Mouse (Mus musculus) myocyte (in vitro differentiated cells): ENCODE measurements around the gene Myo6. TPM values are rescaled to one million over a fixed set of nuclear protein-coding genes. Genes with fewer than 3 reads are reported as not detected.

ENCODE experiments used
- H3K27me3 ChIP-seq: one replicate; pipeline ENCODE4 v1.6.1; 2011; ENCODE audit not compliant: control insufficient read depth, insufficient read depth, insufficient read length
- H3K36me3 ChIP-seq: one replicate; pipeline ENCODE4 v1.6.1; 2011; ENCODE audit not compliant: control insufficient read depth, insufficient read depth
- H3K4me2 ChIP-seq: one replicate; pipeline ENCODE4 v1.6.1; 2011; ENCODE audit warnings: low read depth, control low read depth
- H3K4me3 ChIP-seq: one replicate; pipeline ENCODE4 v1.5.1; 2011; ENCODE audit warnings: mild to moderate bottlenecking, control low read depth, moderate library complexity
- H3K79me2 ChIP-seq: one replicate; pipeline ENCODE4 v1.6.1; 2011; ENCODE audit not compliant: control insufficient read depth, insufficient read depth
- H3ac ChIP-seq: one replicate; pipeline ENCODE4 v1.6.1; 2011; ENCODE audit not compliant: control insufficient read depth, insufficient read length
- CEBPB ChIP-seq: IDR thresholded peaks from 2 replicates; pipeline ENCODE4 v1.6.1; 2011; ENCODE audit warnings: mild to moderate bottlenecking, moderate library complexity; ENCODE audit not compliant: poor library complexity, insufficient read depth, severe bottlenecking
- E2F4 ChIP-seq: IDR thresholded peaks from one replicate; pipeline ENCODE4 v1.6.1; 2011; ENCODE audit warnings: mild to moderate bottlenecking, control low read depth, moderate library complexity; ENCODE audit not compliant: insufficient read depth
- MAX ChIP-seq: IDR thresholded peaks from one replicate; pipeline ENCODE4 v1.6.1; 2011; ENCODE audit warnings: low read depth, mild to moderate bottlenecking, control low read depth
- MYOD1 ChIP-seq, 3 experiments: IDR thresholded peaks; one replicate each; pipeline ENCODE4 v1.6.1; 2011; ENCODE audit warnings: control low read depth in 2 of 3, low read depth in 2 of 3, mild to moderate bottlenecking in 2 of 3, moderate library complexity in 1 of 3; ENCODE audit not compliant: insufficient read length in 2 of 3, control insufficient read depth in 1 of 3
- MYOG ChIP-seq, 3 experiments: IDR thresholded peaks; one replicate each; pipeline ENCODE4 v1.6.1; 2011; ENCODE audit warnings: control low read depth in 2 of 3, low read depth in 2 of 3, mild to moderate bottlenecking in 2 of 3; ENCODE audit not compliant: insufficient read length in 2 of 3, control insufficient read depth in 1 of 3, insufficient read depth in 1 of 3
- POLR2A ChIP-seq: IDR thresholded peaks from one replicate; pipeline ENCODE4 v1.6.1; 2011; ENCODE audit warnings: low read depth, mild to moderate bottlenecking, control low read depth, moderate library complexity; ENCODE audit not compliant: insufficient read length
- POLR2AphosphoS2 ChIP-seq: IDR thresholded peaks from one replicate; pipeline ENCODE4 v1.6.1; 2011; ENCODE audit warnings: low read depth, control low read depth; ENCODE audit not compliant: insufficient read length
- REST ChIP-seq: IDR thresholded peaks from one replicate; pipeline ENCODE4 v1.6.1; 2011; ENCODE audit warnings: mild to moderate bottlenecking, control low read depth, moderate library complexity; ENCODE audit not compliant: insufficient read depth, insufficient read length
- SRF ChIP-seq: IDR thresholded peaks from one replicate; pipeline ENCODE4 v1.6.1; 2011; ENCODE audit warnings: low read depth; ENCODE audit not compliant: control insufficient read depth, insufficient read length
- TCF12 ChIP-seq: IDR thresholded peaks from one replicate; pipeline ENCODE4 v1.6.1; 2011; ENCODE audit warnings: mild to moderate bottlenecking, control low read depth; ENCODE audit not compliant: poor library complexity, insufficient read depth, severe bottlenecking
- TCF3 ChIP-seq: IDR thresholded peaks from one replicate; pipeline ENCODE4 v1.6.1; 2011; ENCODE audit warnings: low read depth, control low read depth; ENCODE audit not compliant: insufficient read length
- USF1 ChIP-seq: IDR thresholded peaks from one replicate; pipeline ENCODE4 v1.6.1; 2011; ENCODE audit warnings: low read depth, mild to moderate bottlenecking, control low read depth, moderate library complexity
- polyA plus RNA-seq: library from polyadenylated mRNA; unstranded; fragments of >200 nt; fragmentation: generic; extraction: Trizol; gene quantifications from one replicate; pipeline ENCODE4 v1.2.1, GENCODE M21; 2012; ENCODE audit warnings: missing spikeins

Gene Myo6
- polyA plus RNA-seq, 1 experiment, result 4.1 TPM

DNA sequence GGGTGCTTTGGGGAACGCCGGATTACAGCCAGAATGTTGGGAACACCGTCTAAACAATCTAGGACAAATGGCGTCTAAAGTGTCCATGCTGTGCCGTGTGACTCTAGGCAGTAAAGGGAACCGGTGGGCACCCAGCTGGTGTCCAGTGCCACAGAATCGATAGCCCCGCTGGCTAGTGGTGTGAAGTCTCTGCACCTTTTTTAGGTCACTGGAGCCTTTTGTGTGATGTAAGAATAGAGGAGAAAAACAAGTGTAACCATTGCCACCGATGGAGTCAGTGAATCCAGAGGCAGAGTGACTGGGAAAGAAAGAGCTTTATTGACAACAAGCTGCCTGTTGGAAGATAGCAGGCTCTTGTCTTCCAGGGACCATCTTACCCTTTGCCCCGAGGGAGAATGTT lies 44.6 kb downstream of the Myo6 start:
- Histone ChIP-seq H3K27me3 (no peaks in the 10 kb centered on the region), H3K36me3 (no peaks in the 10 kb centered on the region), H3K79me2 (no peaks in the 10 kb centered on the region), H3ac (no peak overlapping the region), H3K4me3 (no peak overlapping the region), H3K4me2 (no peak overlapping the region)
- TF ChIP-seq TCF3, result no peak
- no peak for TF ChIP-seq MYOD1 (IDR thresholded peaks at IDR 0.05; ENCODE audit: control insufficient read depth in 1 of 3, insufficient read length in 2 of 3, low read depth in 2 of 3)
- TF ChIP-seq E2F4, result no peak
- TF ChIP-seq MAX, result no peak
- TF ChIP-seq USF1, result no peak
- no peak for TF ChIP-seq CEBPB
- TF ChIP-seq SRF, result no peak
- TF ChIP-seq POLR2AphosphoS2, result no peak
- TF ChIP-seq TCF12, result no peak
- TF ChIP-seq POLR2A, result no peak
- no peak for TF ChIP-seq REST
- TF ChIP-seq MYOG (IDR thresholded peaks at IDR 0.05; ENCODE audit: control insufficient read depth in 1 of 3, insufficient read depth in 1 of 3, insufficient read length in 2 of 3, low read depth in 2 of 3), result no peak

- TF ChIP-seq TCF3 (no peak), MYOD1 (IDR thresholded peaks at IDR 0.05; ENCODE audit: control insufficient read depth in 1 of 3, insufficient read length in 2 of 3, low read depth in 2 of 3) (no peak), USF1 (no peak), POLR2AphosphoS2 (no peak), MYOG (IDR thresholded peaks at IDR 0.05; ENCODE audit: control insufficient read depth in 1 of 3, insufficient read depth in 1 of 3, insufficient read length in 2 of 3, low read depth in 2 of 3) (no peak), E2F4 (no peak), POLR2A (no peak), SRF (no peak)
- Histone ChIP-seq H3K27me3 (no peaks in the 10 kb centered on the region), H3ac (no peak overlapping the region)
These were observed 45.3 kb downstream of the Myo6 start for GRCm38 (mm10) chr9:80210096-80210495.

GRCm38 (mm10) chr9:80213428-80213827 lies 48.6 kb downstream of the Myo6 start:
- no peak overlapping the region for H3ac ChIP-seq
- H3K4me2 ChIP-seq, result no peak overlapping the region
- H3K4me3 ChIP-seq, result no peak overlapping the region
- H3K36me3 ChIP-seq, result no peaks in the 10 kb centered on the region
- TF ChIP-seq TCF3 (no peak), POLR2AphosphoS2 (no peak), CEBPB (no peak), MYOG (IDR thresholded peaks at IDR 0.05; ENCODE audit: control insufficient read depth in 1 of 3, insufficient read depth in 1 of 3, insufficient read length in 2 of 3, low read depth in 2 of 3) (no peak), USF1 (no peak), SRF (no peak), E2F4 (no peak), MYOD1 (IDR thresholded peaks at IDR 0.05; ENCODE audit: control insufficient read depth in 1 of 3, insufficient read length in 2 of 3, low read depth in 2 of 3) (no peak), TCF12 (no peak), MAX (no peak), POLR2A (no peak), REST (no peak)
- no peaks in the 10 kb centered on the region for H3K27me3 ChIP-seq
- no peaks in the 10 kb centered on the region for H3K79me2 ChIP-seq

More at GRCm38 (mm10) chr9:80210096-80210495, 45.3 kb downstream of the Myo6 start:
- H3K79me2 ChIP-seq, result no peaks in the 10 kb centered on the region
- no peak overlapping the region for H3K4me2 ChIP-seq
- no peak overlapping the region for H3K4me3 ChIP-seq
- no peaks in the 10 kb centered on the region for H3K36me3 ChIP-seq

- Histone ChIP-seq H3K4me3 (no peak overlapping the region), H3ac (no peak overlapping the region)
- TF ChIP-seq SRF (no peak), TCF12 (no peak), MYOG (IDR thresholded peaks at IDR 0.05; ENCODE audit: control insufficient read depth in 1 of 3, insufficient read depth in 1 of 3, insufficient read length in 2 of 3, low read depth in 2 of 3) (no peak), CEBPB (no peak), MYOD1 (IDR thresholded peaks at IDR 0.05; ENCODE audit: control insufficient read depth in 1 of 3, insufficient read length in 2 of 3, low read depth in 2 of 3) (no peak), MAX (no peak), USF1 (no peak), TCF3 (no peak), POLR2A (no peak), E2F4 (no peak), REST (no peak), POLR2AphosphoS2 (no peak)
These were observed 50.7 kb downstream of the Myo6 start for GRCm38 (mm10) chr9:80215502-80215901.

More at GRCm38 (mm10) chr9:80215502-80215901, 50.7 kb downstream of the Myo6 start:
- Histone ChIP-seq H3K4me2 (no peak overlapping the region), H3K36me3 (no peaks in the 10 kb centered on the region), H3K79me2 (no peaks in the 10 kb centered on the region), H3K27me3 (no peaks in the 10 kb centered on the region)
